Mouse (Mus musculus): ENCODE results near the gene Grhl1.

DNA sequence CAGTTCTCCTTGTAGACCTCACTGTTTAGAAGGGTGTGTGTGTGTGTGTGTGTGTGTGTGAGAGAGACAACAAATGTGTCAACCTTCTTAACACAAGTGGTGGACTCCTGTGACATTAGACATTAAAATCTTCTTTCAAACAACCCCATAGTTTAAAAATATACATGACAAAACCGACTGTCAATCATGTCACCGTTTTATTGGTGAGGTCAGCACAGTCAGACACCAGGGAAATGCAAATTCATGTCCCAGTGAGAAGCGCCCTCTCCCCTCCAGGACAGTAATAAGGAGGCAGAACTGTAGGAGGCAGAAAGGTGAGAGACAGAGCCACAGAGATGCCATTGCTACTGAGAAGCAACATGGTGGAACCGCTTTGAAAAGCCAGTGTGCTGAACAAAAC lies 60.3 kb downstream of the Grhl1 start:
- TF ChIP-seq POLR2A (IDR thresholded peaks at IDR 0.05; ENCODE audit: extremely low read depth, insufficient read depth, low read length): no peak
- no peak for TF ChIP-seq CTCF (IDR thresholded peaks at IDR 0.05; ENCODE audit: extremely low read depth, insufficient read depth, low read length)
